Mouse (Mus musculus): Measurements from ENCODE around the gene Mcu. TPM values are rescaled to one million over a fixed set of nuclear protein-coding genes. Genes with fewer than 3 reads are reported as not detected.

Gene Mcu
- polyA plus RNA-seq, 1 experiment = 16.1 TPM

DNA sequence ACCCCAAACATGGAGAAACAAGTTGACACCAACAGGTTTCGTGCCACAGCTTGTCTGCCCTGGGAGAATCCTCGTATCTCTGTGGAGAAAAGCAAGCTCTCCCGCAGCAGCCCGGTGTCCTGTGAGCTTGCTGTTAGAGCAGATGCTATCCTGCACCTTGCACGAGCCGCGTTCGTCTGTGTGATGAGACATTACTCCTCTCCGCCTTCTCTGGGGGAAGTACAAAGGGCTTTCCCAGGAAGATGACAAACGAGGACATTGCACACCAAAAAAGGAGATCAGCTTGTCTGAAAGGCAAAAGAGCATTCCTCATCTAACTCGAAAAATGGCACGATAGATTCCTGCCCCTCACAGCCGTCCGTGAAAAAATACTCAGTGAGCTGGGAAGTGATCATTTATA is 13.6 kb downstream of the Mcu start:
- no peak for TF ChIP-seq POLR2A (IDR thresholded peaks at IDR 0.05; ENCODE audit: borderline replicate concordance, control insufficient read depth, low read depth, low read length)
- TF ChIP-seq CTCF (IDR thresholded peaks at IDR 0.05; ENCODE audit: control insufficient read depth, insufficient read depth, low read length) = no peak
- Histone ChIP-seq H3K4me1 (ENCODE audit: control insufficient read depth, insufficient read depth, low read length) (peaks cover 2% of the 10 kb centered on the region), H3K4me3 (replicated peaks; ENCODE audit: control insufficient read depth, low read depth, low read length) (no peak overlapping the region), H3K27ac (ENCODE audit: control insufficient read depth, insufficient read depth, low read depth, low read length, poor library complexity) (no peak overlapping the region)
- WGBS = 88% methylated on average over 14 of the region's 14 CpGs

- no peak overlapping the region for H3K27ac ChIP-seq (ENCODE audit: control insufficient read depth, insufficient read depth, low read depth, low read length, poor library complexity)
- H3K4me1 ChIP-seq (ENCODE audit: control insufficient read depth, insufficient read depth, low read length) = no peaks in the 10 kb centered on the region; the same call in 1 of the 2 replicates
- H3K4me3 ChIP-seq (replicated peaks; ENCODE audit: control insufficient read depth, low read depth, low read length) = no peak overlapping the region
- 82% methylated on average over 8 of the region's 8 CpGs for WGBS
- TF ChIP-seq CTCF (IDR thresholded peaks at IDR 0.05; ENCODE audit: control insufficient read depth, insufficient read depth, low read length) (no peak), POLR2A (IDR thresholded peaks at IDR 0.05; ENCODE audit: borderline replicate concordance, control insufficient read depth, low read depth, low read length) (no peak)
Measured at GRCm38 (mm10) chr10:59602043-59602442, 14.4 kb downstream of the Mcu start.

- no peaks in the 10 kb centered on the region; the same call in 1 of the 2 replicates for H3K4me1 ChIP-seq (ENCODE audit: control insufficient read depth, insufficient read depth, low read length)
- 78% methylated on average over 8 of the region's 8 CpGs for WGBS
- H3K27ac ChIP-seq (ENCODE audit: control insufficient read depth, insufficient read depth, low read depth, low read length, poor library complexity) = no peak overlapping the region
- TF ChIP-seq POLR2A (IDR thresholded peaks at IDR 0.05; ENCODE audit: borderline replicate concordance, control insufficient read depth, low read depth, low read length) (no peak), CTCF (IDR thresholded peaks at IDR 0.05; ENCODE audit: control insufficient read depth, insufficient read depth, low read length) (no peak)
- H3K4me3 ChIP-seq (replicated peaks; ENCODE audit: control insufficient read depth, low read depth, low read length) = no peak overlapping the region
Measured at GRCm38 (mm10) chr10:59600516-59600915, 16.0 kb downstream of the Mcu start.

DNA sequence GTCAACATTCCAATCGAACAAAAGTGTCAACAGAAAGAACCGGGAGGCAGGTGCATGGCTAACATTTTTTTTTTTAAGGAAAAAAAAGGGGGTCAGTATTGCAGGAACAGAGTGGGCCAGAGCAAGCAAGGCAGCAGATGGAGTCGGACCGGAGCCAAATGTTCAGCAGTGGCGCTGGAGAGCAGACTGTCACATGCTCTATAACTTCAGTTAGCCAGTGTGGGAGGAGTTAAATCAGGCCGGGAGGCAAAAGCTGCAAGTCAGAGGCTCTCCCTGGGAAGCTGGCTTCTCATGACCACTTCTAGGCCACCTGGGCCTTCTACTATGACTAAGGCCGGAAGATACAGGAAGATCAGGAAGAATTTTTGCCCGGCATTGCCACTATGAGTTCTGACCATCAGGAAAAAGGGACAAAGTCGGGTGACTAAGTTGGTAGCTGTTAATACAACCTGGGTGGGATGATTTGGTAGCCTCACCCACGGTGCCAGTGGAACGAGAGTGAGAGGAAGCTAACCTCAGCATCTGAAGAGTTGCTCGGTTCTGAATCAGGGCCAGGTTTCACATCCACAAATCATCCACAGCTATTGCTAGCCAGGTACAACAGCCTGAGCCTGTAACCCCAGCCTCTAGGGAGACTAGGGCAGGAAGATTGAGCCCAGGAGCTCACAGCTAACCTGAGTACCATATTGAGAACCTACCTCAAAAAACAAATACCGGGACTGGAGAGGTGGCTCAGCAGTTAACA is 22.5 kb downstream of the Mcu start:
- TF ChIP-seq POLR2A (IDR thresholded peaks at IDR 0.05; ENCODE audit: borderline replicate concordance, control insufficient read depth, low read depth, low read length) (no peak), CTCF (IDR thresholded peaks at IDR 0.05; ENCODE audit: control insufficient read depth, insufficient read depth, low read length) (no peak)
- no peak overlapping the region for H3K27ac ChIP-seq (ENCODE audit: control insufficient read depth, insufficient read depth, low read depth, low read length, poor library complexity)
- H3K4me1 ChIP-seq (ENCODE audit: control insufficient read depth, insufficient read depth, low read length) = peaks cover 1% of the 10 kb centered on the region
- H3K4me3 ChIP-seq (replicated peaks; ENCODE audit: control insufficient read depth, low read depth, low read length) = no peak overlapping the region
- WGBS = 39% methylated on average over 13 of the region's 13 CpGs

DNA sequence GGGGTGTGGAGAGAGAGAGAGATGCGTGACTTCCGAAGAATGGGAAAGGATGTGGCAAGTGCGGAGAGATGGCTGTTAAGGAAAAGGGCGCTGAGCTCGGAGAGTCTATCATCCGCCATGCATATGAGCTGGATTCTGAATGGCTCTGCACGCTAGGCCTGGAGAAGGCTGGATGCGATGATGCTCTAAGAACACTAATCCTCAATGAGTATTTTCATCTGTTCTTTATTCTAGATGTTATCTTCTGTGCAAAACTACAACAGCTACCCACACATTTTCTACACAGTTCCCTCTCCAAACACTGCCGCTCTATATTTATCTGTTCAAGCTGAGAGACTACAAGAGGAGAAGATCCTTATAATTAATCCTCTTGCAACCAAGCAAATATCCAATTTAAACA is 25.9 kb downstream of the Mcu start:
- 89% methylated on average over 9 of the region's 9 CpGs for whole genome bisulfite sequencing
- Histone ChIP-seq H3K27ac (ENCODE audit: control insufficient read depth, insufficient read depth, low read depth, low read length, poor library complexity) (no peak overlapping the region), H3K4me3 (replicated peaks; ENCODE audit: control insufficient read depth, low read depth, low read length) (no peak overlapping the region), H3K4me1 (ENCODE audit: control insufficient read depth, insufficient read depth, low read length) (peaks cover 4% of the 10 kb centered on the region)
- TF ChIP-seq POLR2A (IDR thresholded peaks at IDR 0.05; ENCODE audit: borderline replicate concordance, control insufficient read depth, low read depth, low read length) (no peak), CTCF (IDR thresholded peaks at IDR 0.05; ENCODE audit: control insufficient read depth, insufficient read depth, low read length) (no peak)

- WGBS = 9% methylated on average over 13 of the region's 13 CpGs
- Histone ChIP-seq H3K4me3 (replicated peaks; ENCODE audit: control insufficient read depth, low read depth, low read length) (peak overlapping the region; percentile 60), H3K4me1 (ENCODE audit: control insufficient read depth, insufficient read depth, low read length) (peaks cover 4% of the 10 kb centered on the region), H3K27ac (ENCODE audit: control insufficient read depth, insufficient read depth, low read depth, low read length, poor library complexity) (peak overlapping the region; percentile 20)
- TF ChIP-seq CTCF (IDR thresholded peaks at IDR 0.05; ENCODE audit: control insufficient read depth, insufficient read depth, low read length) = no peak
- TF ChIP-seq POLR2A (IDR thresholded peaks at IDR 0.05; ENCODE audit: borderline replicate concordance, control insufficient read depth, low read depth, low read length) = no peak
Measured at GRCm38 (mm10) chr10:59589856-59590255, 26.6 kb downstream of the Mcu start.

DNA sequence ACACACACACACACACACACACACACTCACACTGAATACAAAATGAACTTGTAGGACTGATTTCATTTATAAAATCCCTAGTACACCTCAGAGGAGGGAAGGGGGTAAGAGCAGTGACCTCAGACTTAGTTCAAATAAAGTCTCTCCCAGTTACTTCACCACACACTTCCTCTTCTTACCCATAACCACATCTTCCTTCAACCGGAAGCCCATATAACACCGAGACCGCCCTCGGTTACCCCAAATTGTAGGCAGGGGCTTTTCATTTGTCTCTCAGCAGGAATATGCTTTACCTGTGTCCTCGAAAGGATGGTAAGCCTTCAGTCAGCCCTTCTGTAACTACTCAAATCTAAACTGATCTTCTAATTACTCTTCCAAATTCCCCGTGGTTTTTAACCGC is 27.1 kb downstream of the Mcu start:
- 1% methylated on average over 7 of the region's 7 CpGs for WGBS
- Histone ChIP-seq H3K27ac (ENCODE audit: control insufficient read depth, insufficient read depth, low read depth, low read length, poor library complexity) (peak overlapping the region; percentile 20; the same call in 1 of the 2 replicates), H3K4me1 (ENCODE audit: control insufficient read depth, insufficient read depth, low read length) (peaks cover 4% of the 10 kb centered on the region), H3K4me3 (replicated peaks; ENCODE audit: control insufficient read depth, low read depth, low read length) (peak overlapping the region; percentile 37)
- TF ChIP-seq POLR2A (IDR thresholded peaks at IDR 0.05; ENCODE audit: borderline replicate concordance, control insufficient read depth, low read depth, low read length) = no peak
- no peak for TF ChIP-seq CTCF (IDR thresholded peaks at IDR 0.05; ENCODE audit: control insufficient read depth, insufficient read depth, low read length)

DNA sequence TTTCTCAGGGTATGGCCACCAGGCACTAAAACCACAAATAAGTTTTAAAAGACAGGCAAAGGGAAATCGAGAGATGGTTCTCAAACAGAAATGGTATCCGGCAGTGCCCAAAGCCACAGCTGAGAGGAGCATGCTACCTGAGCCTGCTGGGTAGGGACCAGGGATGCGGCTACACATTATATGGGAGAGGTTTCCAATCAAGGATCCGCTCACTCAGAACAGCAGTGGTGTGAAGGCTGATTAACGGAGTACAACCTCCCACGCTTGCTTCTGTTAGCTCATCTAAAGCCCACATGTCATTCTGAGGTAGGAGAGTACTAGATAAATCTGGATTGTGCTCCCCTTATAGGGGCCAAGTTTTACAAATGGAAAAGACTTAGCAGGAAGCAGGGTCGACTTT is 28.4 kb downstream of the Mcu start:
- no peak for TF ChIP-seq CTCF (IDR thresholded peaks at IDR 0.05; ENCODE audit: control insufficient read depth, insufficient read depth, low read length)
- no peak for TF ChIP-seq POLR2A (IDR thresholded peaks at IDR 0.05; ENCODE audit: borderline replicate concordance, control insufficient read depth, low read depth, low read length)
- Histone ChIP-seq H3K27ac (ENCODE audit: control insufficient read depth, insufficient read depth, low read depth, low read length, poor library complexity) (no peak overlapping the region), H3K4me3 (replicated peaks; ENCODE audit: control insufficient read depth, low read depth, low read length) (no peak overlapping the region), H3K4me1 (ENCODE audit: control insufficient read depth, insufficient read depth, low read length) (peaks cover 4% of the 10 kb centered on the region)
- whole genome bisulfite sequencing = 82% methylated on average over 7 of the region's 7 CpGs
